Mouse (Mus musculus) cerebellum, adult 2 months (tissue): ENCODE results near the gene Olfml2b.

Experiments
- CTCF ChIP-seq: fragments of 200-500 bp; IDR thresholded peaks from 2 replicates; pipeline ENCODE4 v1.5.1; 2011; ENCODE audit warnings: low read depth, mild to moderate bottlenecking, control low read depth, low read length, moderate library complexity, borderline replicate concordance; ENCODE audit not compliant: insufficient read depth
- POLR2A ChIP-seq: fragments of 200-500 bp; IDR thresholded peaks from 2 replicates; pipeline ENCODE4 v1.6.1; 2011; ENCODE audit warnings: low read length, control low read depth, borderline replicate concordance; ENCODE audit not compliant: insufficient read depth

DNA sequence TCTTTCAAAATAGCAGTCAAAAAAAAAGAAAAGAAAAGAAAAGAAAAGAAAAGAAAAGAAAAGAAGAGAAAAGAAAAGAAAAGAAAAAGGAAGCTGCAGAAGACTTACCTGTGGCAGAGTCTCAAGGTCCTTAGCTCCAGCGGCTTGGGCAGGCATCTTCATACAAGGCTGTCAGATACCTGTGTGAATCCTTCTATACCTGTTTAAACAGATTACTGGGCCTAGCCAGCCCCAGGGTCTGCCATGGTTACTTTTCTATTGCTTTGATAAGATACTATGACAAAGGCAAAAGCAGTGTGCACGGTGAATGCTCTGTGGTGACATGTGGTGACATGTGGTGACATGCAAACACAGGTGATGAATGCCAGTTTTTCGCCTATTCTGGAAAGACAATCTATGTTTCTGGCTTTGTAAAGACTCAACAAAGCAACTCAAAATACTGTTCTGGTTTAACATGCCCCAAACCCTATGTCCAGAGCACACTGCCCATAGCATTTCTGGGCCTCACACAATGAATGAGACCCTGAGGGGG is 56.2 kb downstream of the Olfml2b start:
- TF ChIP-seq CTCF (no peak), POLR2A (no peak)
